Mouse (Mus musculus): ENCODE results near the gene Pigc.

The Pigc gene

DNA sequence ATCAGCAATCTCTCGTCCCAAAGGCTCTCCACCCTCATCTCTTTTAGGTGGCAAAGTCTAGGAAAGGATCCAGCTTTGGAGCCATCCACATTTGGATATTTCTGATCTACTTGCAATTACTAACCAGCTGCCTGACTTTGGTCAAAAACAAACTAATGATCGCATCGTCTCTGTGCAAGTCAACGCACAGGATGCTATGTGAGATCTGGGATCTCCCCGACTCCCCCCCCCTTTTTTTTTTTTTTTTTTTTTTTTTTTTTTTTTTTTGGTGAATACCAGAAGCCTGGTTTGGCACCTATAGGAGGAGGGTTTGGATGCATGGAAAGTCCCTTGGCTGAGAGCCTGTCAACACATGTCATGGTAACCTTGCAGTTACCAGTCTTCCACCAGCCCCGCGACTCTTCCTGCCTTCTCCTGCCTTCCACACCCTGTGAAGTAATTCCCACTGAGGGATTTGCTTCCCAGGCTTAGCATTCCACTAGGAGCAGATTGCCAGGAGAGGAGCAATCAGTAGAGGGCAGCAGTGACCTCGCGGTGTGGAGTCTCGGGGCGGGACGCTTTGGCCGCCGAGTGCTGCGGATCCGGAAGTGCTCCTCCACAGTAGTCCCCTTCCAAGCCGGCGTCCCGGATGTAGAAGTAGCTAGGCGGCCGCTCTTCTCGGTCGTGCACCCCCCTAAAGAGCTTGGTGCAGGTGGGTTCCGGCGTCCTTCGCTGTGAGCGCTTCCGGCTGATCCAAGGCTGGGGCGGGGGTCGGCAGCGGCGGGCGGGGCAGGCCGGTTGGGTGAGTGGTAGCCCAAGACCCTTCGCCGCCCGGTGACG lies at the start of gene Pigc:
Gene Pigc, plus strand, starts transcription at position 598 of the 819 bp plus-strand sequence.
- DNase-seq: peak; percentile 96

DNA sequence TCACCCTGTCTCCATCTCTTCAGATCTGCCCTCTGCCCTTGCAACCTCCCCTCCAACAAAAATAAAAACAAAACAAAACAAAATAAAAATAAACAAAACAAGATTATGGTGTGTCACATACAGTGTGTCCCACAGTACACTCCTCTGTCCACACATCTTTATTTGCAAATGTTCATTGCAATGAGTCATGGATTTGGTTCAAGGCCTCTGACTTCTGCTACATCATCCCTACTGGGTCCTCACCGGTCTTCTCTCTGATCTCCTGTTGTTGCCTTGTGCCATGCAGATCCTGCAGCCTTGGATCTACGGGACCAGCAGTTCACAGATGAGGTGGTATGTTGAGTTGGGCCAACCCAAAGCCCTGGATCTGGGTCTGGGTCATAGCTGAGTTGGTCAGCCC lies 49.4 kb upstream of the Pigc start:
- DNase-seq: no peak

DNA sequence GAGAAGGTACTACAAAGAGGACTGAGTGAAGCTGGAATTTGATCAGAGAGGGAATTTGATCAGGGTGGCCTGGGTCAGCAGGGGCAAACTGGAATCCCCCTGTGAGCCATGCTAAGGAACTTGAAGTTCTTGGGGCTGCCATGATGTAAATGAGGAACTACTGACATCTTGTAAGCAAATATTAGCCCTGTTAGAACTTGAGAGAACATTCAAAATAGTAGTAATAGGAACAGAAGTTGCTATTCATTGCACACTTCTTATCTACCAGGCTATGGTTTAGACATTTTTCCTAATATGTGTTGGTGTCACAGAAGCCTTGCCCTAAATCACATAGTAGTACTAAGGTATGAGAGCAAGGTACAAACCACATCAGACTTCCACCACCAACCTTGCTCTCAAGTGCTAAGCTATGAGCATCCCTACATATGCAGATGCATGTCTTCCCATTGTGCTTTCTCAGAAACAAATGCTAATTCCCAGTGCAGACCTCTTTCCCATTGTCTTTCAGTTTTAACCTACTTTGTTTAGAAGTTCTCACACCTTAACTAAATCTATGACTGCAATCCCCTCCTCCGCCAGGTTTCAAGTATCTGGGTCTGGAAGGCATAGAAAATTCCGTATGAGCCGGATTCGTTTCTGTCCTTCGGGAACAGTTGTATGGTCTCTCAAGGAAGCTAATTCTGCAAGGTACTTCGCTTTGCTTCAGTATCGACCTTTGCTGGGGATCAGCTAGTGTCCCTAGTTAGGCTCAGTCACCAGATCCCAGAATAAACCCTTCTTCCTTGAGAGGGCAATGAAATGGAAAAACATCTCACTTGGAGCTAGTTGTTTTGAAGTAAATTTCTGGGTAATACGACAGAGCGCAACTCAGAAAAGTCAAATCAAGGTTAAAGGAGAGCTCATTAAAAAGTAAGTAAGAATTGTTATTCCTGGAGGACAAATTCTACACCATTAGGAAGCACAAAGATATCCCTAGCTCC lies 48.2 kb upstream of the Pigc start:
- DNase-seq: no peak

DNA sequence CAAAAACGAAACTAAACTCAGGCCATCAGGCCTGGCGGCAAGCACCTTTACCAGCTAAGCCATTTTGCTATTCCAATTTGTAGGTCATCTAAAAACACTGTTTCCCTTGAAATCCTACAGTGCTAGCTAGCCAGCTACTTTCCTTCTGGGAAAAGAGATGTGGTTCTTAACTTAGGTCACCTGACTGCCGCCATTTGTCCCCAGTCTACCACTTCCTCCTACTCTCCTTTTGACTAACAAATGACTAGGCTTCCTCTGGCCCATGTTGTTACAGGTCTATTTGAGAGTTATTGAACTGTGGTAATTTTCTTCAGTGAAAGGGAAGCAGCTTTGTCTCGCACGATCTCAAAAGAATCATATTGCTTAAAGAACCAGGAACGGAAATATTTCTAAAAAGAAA lies 47.1 kb upstream of the Pigc start:
- no peak for DNase-seq

DNA sequence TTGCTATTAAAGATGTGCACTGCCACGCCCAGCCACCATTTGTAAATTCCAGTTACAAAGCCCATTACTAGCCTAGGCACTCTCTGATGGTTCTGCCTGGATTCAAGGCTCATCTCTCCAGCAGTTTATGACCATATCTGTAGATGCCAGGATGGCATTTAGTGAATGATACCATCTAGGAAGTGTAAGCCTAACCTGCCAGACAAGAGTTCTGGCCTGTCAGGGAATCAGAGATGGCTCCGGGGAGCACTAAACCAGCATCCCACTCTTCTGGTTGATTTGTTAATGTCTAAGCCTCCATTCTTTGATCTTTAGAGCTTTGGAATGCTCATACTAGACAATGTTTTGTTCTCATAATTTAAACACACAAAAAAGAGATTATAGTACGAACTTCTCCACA lies 44.7 kb upstream of the Pigc start:
- no peak for DNase-seq

DNA sequence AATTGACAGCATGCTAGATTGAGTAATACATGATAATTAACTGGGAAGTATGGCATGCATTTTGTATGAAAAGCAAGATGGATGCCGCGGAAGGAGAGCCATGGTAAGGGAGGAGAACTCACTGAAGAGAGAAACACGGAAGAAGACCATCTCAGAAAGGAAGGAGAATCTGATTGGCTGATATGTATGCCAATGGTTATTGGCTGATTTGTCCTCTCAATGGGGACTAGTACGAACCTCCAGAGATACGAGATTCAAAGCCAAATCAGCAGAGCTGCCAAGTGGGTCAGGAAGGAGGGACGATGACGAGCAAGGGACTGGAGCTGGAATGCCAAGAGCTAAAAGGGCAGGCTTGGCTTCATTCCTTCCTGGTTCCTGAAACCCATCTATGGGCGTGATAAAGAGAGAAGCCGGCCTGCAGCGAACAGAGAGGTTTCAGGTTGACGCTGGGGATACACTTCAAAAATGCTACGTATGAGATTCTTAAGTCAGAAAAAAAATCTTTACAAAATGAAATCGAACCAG lies 43.6 kb upstream of the Pigc start:
- peak; percentile 55 for DNase-seq

DNA sequence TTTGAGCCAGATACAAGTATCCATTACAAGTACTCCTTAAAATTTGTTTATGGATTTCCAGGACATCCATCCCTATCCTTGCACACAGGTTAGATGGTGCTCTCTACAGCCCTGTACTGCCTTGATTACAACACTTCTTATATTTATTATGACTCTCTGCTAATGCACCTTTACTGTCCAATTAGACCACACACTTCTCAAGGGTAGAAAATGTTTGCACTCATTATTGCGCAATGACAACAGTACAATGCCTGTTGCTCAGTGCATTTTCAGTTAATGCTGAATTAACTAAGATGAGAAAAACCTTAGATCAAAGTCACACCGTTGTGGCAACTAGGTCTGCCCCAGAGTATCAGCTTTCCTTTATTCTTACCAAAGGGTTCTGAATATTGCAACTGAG lies 41.0 kb upstream of the Pigc start:
- DNase-seq: no peak

DNA sequence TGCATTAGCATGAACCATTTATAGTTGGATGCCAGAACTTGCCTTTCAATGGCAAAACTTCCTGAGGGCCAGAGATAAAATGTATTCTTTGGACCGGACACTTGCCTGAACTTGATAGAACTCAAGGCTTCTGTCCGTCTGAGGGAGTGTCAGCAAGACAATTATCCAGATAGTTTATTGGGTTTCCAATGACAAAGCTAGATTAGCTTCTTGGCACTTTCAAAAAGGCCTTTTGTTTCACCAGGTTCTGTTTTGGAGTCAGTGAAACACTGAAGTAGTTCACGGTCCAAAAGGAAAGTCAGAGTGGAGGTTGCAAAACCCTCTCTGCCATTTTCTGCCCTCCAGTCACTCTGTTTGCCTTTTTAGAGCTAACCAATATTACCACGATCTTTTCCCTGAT lies 37.7 kb upstream of the Pigc start:
- no peak for DNase-seq

DNA sequence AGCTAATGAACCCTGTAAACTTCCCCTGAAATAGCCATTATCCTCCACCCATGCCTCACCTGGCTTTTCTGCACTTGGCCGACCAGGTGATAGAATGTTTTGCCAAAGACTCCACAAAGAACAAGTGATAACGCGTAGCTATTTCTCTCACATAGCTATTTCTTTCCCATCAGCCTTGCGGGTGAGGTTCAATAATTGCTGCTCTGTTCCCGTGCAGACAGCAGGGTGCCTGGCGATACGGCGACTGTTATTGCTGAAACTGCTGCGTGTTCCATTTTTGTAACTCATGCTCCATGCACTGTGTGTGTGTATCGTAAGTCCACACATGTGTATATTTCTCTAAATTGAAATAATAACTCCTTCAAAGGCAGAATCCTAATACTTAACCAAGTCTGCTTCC lies 37.2 kb upstream of the Pigc start:
- DNase-seq: no peak

DNA sequence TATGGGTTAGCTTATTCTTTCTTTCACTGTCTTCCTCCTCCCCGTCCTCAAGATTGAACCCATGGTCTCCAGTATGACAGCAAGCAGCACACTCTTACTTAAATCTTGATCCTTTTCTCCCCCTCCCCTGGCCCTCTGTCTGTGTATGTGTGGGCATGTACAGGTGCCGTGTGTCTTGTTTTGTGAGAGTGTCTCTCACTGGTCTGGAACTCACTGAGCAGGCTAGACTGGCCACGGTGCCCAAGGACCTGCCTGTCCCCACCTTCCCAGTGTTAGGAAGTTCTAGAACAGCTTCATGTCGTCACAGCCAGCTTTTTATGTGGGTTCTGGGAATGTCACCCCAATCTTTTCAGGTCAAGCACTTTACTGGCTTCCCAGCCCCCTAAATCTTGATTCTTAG lies 36.7 kb upstream of the Pigc start:
- no peak for DNase-seq

DNA sequence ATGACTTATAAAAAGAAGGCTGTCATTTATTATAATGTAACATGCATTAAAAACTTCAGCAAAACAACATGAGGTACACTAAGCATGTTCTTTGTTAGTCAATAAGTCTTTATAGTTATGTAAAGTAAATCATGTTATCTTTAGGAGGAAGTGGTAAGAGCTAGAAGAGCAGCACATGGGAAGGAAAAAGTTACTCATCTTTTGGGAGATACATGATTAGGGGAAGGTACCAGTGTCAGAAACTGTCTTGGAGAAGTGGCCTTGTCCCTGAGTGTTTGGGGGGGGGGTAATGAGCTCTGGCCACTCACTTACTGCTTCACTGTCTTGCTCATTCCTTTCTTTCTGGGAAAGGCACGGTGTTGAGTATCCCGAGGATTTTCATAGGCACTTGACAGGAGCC lies 26.9 kb upstream of the Pigc start:
- no peak for DNase-seq

DNA sequence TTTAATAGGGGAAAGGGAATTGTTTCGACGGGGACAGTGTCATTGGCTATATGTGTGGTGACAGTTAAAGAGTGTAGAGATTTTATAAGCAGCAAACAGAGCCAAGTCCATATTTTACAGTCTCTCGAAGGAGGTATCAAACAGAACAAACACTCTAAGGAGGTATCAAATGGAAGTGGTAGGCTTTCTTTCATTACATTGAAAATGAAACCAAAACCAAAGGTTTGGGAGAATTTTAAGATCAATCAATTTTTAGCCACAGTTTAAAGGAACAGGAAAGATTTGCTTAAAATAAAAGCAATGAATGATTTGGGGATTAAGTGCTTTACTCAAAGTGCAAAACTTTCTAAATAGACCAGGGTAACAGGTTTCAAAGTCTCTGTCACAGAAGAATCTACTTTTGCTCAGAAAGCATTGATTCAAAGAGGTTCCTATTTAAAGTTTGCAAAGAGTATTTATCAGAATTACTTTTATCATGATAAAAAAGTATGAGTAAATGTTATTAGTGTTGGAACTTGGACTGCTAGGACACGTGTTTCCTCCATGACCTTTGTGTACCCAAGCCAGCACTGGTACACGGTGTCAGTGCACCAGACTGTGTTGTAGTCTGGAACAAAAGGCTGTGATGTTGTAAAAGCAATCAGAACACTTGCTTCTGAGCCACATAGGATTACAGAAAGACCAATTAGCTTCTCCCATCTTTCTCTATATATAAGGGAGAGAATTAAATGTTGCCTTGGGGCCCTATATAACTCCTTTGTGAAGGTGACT lies 17.8 kb upstream of the Pigc start:
- no peak for DNase-seq

DNA sequence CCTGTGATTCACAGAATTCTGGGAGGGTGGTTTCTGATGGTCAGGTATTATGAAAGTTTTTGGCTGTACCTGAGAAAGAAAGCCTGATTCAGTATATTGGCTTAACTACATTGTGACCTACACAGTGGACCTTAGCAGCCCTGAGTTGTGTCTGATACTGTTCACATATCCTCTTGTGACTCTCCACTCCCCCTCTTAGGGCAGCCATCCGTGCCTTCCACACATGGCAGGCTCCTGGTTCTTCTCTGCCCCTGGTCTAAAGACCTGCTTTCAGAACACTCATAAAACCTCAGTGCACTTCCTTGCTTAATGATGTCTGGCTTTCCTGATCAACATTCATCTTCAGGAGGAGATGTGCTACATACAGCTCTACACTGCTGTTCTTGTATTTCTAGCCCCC lies 16.4 kb upstream of the Pigc start:
- no peak for DNase-seq

DNA sequence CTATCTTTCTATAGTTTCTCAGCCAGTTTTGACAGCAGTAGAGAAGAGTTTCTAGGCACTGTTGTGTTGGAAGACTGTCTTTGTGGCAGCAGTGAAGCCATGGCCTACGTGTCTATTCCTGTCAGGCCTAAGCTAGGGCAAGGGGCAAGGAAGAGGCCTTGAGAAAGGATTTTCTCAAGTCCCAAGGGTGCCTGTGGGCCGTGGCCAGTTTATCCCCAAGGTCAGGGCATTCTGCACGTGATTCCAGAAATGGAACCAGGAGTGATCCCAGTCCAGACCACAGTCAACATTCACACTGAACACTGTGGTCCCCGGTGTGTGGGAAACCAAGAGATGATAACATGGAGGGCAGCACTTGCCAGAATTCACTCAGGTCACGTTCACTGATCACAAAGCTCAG lies 13.1 kb upstream of the Pigc start:
- no peak for DNase-seq

DNA sequence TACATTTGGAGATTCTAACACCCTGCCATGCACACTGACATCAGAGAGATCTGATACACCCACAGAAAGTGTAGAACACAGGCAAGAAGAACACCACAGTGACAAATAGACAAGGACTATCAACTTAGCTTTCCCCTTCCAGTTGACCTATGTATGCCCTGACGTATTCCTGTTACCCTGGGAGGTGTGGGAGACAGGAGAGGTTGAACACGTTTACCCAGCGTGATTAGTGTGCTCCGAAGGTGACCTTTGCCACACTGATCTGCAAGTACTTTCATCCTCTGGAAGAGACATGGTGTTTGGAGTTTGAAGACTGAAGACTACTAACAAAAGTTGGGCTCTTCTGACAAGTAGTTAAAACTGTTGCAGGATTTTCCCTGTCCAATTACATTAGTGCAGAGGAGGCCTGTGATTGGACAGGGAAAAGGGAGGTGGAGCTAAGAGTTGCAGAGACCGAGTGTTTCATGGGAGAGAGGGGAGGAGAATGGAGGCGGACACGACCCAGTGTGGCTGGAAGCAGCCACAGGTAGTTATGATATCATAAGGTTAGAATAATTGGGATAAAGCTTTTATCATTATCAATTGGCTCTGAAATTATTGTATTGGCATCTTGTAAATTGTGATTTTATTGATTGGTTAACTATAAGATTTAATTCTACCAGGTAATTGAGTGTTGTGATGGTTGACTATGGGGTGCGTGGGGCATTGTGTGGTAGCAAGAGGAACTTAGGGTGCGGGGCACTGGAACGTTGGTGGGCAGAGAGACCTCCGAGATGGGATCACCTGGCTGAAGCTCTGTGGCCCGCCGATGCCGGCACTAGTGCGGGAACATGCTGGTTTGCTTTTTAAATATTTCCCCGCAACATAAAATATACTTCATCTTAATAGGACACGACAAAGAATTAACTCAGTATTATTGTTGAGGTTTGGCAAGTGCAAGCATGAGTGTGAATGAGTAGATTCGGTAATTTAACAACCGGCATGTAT lies 10.7 kb upstream of the Pigc start:
- DNase-seq: no peak

DNA sequence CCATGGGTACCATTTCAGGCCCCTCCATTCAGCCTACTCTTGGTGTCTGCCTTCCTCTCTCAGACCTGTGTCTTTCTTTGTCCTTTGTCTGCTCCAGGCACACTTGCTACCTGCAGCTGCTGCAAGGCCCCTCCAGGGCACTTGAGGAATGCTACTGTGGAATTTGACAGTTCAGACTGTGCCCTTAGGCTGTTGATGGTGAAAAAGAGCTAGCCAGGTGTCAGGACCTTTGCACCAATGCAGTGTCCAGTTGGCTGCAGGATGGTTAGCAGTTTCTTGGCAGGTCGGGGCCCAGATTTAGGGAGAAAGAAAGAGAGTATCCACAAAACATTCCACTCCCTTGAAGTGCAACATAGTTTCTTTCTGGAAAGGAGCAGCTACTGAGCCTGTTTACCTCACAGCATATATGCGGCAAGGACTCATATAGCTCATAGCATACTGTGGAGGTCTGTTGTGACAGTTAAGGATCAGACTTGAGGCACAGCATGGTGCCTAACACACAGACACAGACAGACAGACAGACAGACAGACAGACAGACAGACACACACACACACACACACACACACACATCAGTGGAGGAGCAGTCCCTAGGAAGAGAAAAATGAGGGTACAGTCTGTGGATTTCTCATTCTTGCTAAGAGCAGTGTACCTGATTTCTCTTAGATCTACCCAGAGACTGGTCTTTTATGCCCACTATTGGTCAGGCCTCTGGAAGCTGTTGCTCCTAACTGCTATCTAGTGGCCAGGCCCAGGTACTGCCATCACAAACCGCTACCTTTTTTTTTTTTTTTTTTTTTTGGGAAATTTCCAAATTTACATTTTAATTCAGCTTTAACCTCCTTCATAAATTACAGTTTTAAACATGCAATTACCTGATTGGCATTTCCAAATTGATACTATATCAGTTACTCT lies 6.3 kb upstream of the Pigc start:
- no peak for DNase-seq

DNA sequence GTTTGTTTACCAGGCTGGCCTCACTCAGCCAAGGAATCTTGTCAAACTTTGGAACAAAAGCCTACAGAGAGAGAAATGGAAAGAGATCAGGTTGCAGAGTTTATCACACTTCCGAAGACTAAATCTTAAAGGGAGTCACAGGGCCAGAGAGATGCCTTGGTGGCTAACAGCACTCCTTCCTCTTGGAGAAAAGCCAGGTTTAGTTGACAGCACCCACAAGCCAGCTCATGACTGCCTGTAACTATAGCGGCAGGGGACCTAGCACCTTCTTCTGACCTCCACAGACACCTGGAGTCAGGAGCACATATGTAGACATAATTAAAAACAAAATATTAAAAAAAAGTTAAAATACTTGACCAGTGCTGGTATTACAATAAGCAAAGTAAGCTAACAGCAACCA lies 1.1 kb upstream of the Pigc start:
- DNase-seq: no peak

DNA sequence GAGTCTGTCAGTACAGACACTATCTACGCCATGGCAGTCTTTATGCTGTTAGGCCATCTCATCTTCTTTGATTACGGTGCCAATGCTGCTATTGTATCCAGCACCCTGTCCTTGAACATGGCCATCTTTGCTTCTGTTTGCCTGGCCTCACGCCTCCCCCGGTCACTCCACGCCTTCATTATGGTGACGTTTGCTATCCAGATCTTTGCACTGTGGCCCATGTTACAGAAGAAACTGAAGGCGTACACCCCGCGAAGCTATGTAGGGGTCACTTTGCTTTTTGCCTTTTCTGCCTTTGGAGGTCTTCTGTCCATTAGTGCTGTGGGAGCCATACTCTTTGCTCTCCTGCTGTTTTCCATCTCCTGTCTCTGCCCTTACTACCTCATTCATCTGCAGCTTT lies 1.9 kb downstream of the Pigc start:
- no peak for DNase-seq

DNA sequence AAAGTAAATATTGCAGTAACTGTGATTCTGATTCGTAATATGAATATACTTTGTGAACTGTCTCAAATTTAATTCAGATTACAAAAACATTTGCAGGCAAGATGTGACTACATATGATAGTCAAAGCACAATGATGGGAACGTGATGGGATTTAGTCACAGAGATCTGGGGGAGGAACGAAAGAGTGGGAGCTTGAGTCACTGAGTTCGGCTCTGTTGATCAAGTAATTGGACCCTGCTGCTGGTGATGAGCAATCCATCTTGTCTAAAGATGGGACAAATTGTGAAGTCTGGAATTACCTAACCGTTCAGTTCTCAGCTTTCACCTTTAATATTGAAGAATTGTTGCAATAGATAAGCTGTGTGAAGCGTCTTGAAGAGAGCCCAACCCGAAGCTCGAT lies 3.2 kb downstream of the Pigc start:
- DNase-seq: no peak
